Mouse (Mus musculus): ENCODE results near the gene Tmem98.
A peak's percentile ranks its signal among the peaks of the same experiment; 100 is the strongest.

The Tmem98 gene

DNA sequence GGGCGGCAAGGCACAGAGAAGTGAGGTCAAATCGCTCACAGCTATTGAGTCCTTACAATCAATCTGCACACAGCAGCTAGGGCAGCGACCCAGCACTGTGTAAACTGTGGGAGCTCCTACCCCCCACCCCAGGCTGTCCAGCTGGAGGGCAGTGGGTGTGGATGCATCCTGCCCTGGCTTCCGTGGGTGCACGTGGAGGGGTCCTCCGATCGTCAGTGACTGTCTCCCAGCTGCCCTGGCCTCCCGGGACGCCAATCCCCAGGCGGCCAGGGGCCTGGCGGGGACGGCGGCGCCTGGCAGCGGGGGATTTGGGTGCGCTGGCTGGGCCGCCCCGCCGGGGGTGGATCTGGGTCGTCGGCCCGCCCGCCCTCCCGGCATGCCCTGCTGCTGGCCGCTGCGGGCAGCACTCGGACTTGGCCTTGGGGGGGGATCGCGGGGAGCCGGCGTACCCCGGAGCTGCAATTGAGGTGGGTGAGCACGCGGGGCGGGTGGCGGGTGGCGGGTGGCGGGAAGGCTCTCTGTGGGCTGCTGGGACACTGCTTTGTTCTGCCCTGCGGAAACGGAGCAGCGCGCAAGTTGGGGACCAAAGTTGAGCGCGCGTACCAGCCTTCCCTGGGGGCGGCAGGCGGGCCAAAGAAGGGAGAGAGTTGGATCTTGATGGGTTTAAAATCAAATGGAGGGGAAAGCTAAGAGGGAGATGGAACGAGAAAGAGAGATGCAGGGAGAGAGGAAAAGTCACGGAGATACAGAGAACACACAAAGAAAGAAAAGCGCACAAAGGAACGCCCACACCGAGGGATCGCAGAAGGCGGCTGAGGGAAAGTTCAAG is at the start of gene Tmem98:
Gene Tmem98, plus strand, starts transcription at position 183 of the 829 bp plus-strand sequence.
- DNase-seq: no peak

GRCm38 (mm10) chr11:80761285-80761974 is 48.5 kb upstream of the Tmem98 start:
- no peak for DNase-seq

DNA sequence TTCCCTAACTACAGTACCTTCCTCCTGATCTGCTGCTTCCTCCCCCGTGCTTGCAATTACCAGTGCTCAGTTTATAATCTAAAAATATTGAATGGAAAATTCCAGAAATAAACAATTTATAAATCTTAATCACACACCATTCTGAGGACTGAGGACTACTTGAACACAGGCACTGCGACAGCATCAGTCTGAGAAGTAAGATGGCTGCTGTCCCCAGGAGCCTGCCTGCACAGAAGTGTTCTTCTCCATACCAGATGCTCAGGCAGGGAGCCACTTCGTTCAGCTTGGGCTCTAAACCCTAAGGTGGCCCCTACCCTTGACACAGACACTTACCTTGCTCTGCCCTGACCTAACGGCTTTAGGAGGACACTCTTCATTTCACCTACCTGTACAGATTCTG is 47.9 kb upstream of the Tmem98 start:
- DNase-seq: no peak

GRCm38 (mm10) chr11:80766068-80766467 is 43.9 kb upstream of the Tmem98 start:
- no peak for DNase-seq

GRCm38 (mm10) chr11:80766472-80767319 is 43.3 kb upstream of the Tmem98 start:
- no peak for DNase-seq

DNA sequence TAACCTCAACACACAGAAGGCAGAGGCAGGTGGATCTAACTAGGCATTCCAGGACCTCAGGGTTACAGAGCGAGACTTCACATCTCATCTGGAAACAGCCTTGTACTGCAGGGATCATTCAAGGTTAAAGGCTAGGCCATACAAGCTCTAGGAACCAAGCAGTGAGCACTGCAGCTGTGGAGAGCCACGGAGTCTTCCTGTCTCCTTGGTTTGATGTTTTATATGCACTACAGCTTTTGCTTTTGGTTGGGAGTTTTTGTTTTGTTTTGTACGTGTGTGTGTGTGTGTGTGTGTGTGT is 42.7 kb upstream of the Tmem98 start:
- DNase-seq: no peak

- DNase-seq: no peak
Measured at GRCm38 (mm10) chr11:80771186-80771585, 38.8 kb upstream of the Tmem98 start.

DNA sequence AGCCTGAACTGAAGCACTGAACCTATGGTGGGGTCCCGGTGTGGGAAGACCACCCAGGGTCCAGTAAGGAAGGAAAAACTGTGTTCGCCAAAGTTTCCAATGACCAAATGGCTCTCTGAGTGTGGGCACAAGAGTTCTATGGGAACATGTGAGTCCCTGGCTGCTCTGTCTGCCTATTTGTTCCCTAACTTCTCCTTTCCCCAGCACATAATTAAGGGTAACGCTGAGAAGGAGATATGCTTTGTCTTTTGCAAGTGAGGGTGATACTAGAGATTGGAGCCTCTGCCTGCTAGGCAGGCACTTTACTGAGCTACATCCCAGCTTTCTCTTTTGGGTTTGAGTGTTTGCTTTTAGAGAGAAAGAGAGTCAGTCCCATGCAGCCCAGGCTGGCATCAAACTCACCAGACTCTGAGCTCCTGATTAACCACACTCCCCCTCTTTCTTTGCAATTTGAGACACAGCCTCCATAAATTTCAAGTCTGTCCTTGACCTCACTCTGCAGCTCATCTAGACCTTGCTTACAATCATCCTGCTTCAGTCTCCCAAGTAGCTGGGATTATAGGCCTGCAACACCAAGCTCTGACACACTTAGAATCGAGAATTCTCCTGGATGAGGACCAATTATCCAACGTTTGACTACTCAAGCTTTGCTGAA is 38.3 kb upstream of the Tmem98 start:
- DNase-seq: no peak

DNA sequence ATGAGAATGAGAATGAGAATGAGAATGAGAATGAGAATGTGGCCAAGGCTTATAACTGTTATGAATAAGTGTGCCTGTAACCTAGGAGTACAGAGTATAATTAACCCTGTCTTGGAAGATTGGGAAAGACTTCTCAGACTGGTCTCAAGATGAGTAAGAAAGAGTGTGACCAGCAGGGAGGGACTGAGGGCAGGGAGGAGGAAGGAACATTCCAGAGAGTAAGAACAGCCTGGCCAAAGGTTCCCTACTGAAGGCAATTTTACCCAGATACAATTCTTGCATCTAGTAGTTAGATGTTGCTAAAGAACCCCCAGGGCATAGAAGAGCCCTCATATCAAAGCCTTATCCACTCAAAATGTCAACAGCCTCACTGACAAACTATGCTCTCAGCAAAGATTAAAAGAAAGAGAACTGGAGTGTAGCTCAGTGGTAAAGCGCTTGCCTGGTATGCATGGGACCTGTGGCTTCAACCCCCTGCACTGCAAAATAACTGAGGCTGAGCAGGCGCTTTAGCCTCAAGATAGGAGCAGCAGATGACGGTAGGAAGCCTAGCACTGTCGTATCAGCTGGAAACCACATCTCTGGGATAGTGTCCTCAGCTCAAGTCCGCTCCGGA is 37.3 kb upstream of the Tmem98 start:
- no peak for DNase-seq

- no peak for DNase-seq
Measured at GRCm38 (mm10) chr11:80775535-80775934, 34.4 kb upstream of the Tmem98 start.

DNA sequence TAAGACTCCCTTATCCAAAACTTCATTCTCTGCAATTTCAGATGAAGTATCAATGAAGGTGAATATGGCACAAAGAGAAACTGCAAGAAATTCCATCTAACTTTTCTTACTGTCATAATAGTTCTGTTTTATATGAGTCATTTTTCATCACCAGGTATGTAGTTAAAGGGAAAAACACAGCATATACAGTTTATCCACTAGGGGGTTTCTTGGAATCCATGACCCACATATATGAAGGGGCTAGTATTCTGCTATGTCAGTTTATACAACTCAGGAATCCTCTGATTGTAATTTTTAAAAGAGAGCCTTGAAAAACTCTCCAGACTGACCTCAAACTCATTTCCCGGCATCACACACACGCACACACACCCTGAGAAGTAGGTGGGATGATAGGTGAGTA is 32.3 kb upstream of the Tmem98 start:
- DNase-seq: no peak

GRCm38 (mm10) chr11:80778157-80778556 is 31.8 kb upstream of the Tmem98 start:
- no peak for DNase-seq

DNA sequence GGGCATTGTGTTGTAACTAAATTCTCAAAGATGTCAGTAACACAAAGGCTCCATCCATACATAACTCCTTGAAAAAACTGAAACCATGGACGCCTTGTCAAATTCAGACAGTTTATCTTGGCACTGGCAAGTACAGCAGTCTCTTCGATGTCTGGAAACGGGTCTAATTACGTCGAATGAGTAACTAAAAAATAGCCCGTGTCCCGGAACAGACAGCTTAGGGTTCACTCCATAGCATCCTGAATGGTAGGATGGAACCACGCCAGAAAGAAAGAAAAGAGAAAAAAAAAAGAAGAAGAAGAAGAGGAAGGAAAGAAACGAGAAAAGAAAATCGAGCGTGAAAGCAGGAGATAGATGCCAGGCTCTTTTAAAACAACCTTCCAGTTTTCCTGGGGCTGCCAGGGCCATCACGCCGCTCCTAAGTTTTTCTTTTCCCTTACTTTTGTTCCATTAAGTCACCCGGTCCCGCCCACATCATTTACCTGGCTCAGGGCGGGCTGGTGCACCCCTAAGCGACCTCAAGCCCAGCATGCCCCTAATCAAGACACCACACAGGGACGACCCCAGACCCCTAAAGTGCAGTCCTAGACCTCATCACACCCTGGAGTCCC is 31.0 kb upstream of the Tmem98 start:
- DNase-seq: no peak

DNA sequence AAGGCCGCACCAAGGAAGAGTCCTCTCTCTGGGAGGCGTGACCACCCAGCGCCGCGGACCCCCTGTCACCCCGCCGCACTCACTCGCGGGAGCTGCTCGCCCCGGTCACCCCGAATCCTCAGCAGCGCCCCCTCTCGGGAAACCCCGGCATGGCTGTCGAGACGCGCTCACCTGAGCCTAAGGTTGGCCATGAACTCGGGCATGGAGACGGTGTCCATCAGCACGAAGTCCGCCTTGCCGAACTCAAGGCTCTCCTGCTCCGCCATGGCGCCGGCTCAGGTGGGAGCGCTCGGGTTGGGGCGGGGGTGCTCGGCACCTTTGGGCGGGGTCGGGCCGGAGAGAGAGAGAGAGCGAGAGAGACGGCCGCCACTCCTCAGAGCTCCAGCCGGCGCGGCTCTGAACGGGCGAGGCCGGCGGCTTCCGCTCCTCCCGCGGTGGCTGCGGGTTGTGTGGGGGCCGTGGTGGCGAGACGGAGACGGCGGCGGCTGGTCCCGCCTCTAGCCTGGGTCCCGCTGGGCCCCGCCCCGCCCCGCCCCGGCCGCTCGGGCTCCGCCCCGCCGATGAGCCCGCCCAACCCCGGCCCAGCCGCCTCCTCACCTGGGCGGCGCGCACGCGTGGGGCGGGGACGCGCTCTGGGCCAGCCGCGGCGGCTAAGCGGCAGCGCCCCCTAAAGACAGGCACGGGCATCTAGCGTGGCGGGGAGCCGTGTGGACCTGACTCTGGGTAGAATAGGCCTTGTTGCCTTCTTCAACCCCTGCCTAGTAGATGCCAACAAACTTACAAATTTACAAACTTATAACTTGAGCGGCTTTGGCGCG is 30.2 kb upstream of the Tmem98 start, which contains the start of gene Myo1d:
Gene Myo1d, minus strand, starts transcription at position 499 of the 818 bp plus-strand sequence.
- peak; percentile 79 to 80 for DNase-seq

GRCm38 (mm10) chr11:80781535-80781934 is 28.4 kb upstream of the Tmem98 start:
- no peak for DNase-seq

GRCm38 (mm10) chr11:80783460-80783859 is 26.5 kb upstream of the Tmem98 start:
- no peak for DNase-seq

DNA sequence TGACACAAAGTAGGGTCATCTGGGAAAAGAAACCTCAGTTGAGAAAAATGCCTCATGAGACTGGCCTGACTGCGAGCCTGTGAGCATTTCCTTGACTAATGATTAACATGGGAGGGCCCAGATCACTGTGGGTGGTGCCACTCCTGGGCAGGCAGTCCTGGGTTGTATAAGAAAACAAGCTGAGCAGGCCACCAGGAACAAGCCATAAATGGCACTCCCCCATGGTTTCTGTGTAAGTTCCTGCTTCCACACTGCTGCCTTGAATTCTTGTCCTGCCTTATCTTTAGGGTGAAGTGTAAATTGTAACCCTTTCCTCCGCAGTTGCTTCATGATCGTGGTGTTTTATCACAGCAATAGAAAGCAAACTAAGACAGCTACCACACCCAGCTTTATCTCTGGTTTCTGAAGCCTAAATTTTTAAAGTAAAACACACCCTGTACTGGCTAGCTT is 25.7 kb upstream of the Tmem98 start:
- DNase-seq: no peak

DNA sequence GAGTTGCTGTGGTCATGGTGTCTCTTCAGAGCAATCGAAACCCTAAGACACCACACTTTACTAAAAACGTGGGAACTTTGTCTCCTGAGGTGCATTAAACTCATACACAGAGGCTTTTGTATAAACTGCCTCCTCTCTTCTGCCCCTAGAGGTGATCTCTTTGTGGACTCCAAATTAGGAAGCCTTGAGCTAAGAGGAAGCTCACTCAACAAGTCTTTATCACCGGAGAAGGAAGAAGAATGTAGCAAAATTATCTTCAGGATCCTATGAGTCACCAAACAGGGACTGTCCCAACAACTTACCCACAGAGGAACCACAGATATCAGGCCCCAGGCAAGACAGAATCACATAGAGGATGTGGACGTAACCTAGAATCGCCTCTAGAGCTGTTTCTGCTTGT is 24.3 kb upstream of the Tmem98 start:
- no peak for DNase-seq

DNA sequence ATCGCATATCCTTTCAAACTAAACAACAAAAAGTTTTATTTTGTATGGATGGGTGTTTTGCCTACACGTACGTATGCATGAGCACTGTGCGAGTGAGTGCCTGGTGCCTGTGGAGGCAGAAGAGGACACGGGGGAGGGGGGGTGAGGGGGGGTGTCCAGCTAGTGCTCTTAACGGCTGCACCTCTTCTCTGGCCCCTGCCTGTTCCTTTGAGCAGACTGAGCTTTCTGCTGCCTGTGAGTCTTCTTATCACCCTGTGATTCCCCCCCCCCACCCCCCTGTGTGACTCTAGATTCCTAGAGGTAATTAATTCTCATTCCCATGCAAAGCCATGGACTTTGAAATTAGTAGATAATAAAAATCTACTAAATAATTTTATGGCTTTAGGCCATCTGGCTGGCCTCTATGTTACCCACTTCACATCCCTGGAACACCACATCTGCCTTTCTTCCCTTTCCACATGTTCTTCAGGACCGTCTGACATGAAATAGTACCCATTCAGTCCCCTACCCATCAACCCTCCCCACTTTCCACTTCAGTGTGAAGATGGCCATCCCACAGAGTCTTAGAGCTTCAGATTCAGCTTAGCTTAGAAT is 20.2 kb upstream of the Tmem98 start:
- DNase-seq: no peak

- no peak for DNase-seq
Measured at GRCm38 (mm10) chr11:80790413-80790812, 19.6 kb upstream of the Tmem98 start.

All from thymus, postnatal 36 days (tissue).